Mouse (Mus musculus): ENCODE measurements around the gene Uqcc3. TPM values are rescaled to one million over a fixed set of nuclear protein-coding genes. Genes with fewer than 3 reads are reported as not detected.
A peak's percentile ranks its signal among the peaks of the same experiment; 100 is the strongest.
"Not testable (repeated sequence)": the region's sequence is repeated elsewhere in the genome, so short reads cannot be mapped to it uniquely, and the experiment has no call there.

Gene Uqcc3
- polyA plus RNA-seq, 1 experiment from 2014 or later = 58.5 TPM

DNA sequence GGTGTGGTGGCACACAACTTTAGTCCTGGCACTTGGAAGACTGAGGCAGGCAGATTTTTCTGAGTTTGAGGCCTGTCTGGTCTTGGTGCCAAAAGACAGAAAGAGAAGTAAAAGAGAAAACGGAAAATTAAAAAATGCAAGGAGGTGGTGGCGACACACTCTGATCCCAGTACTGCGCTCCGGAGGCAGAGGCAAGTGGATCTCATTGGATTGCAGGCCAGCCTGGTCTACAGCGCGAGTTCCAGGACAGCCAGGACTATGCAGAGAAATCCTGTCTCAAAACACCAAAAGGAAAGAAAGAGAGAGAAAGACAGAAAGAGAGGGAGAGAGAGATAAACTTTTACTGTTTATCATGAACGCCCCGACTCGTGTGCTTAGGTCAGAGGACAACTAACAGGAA lies 9.9 kb downstream of the Uqcc3 start:
- Histone ChIP-seq H3K9me3 (no peaks in the 10 kb centered on the region), H3K4me3 (peak overlapping the region; percentile 67), H3K27me3 (no peaks in the 10 kb centered on the region), H3K9ac (peak overlapping the region; percentile 58), H3K4me1 (peaks cover 13% of the 10 kb centered on the region), H3K27ac (peak overlapping the region; percentile 59), H3K4me2 (peak overlapping the region; percentile 71), H3K36me3 (peaks cover 28% of the 10 kb centered on the region)
- WGBS = 36% methylated on average over 9 of the region's 9 CpGs
- peak; percentile 17; the same call in 1 of the 2 replicates for ATAC-seq (ENCODE audit: borderline replicate concordance, extremely low read depth, low FRiP score, low TSS enrichment)

DNA sequence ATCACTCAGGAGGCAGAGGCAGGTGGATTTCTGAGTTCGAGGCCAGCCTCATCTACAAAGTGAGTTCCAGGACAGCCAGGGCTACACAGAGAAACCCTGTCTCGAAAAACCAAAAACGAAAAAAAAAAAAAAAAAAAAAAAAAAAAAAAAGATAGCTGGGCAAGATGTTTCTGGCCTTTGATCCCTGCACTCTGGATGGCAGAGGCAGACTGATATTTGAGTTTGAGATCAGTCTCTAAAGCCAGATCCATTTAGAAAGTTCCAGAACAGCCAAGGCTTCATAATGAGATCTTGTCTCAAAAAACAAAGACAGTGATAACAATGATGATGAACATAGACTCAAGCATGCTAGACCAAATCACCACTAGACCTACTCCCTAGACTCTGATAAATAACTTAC lies 10.3 kb downstream of the Uqcc3 start:
- peak overlapping the region; percentile 71 for H3K4me2 ChIP-seq
- WGBS = 72% methylated on average over 3 of the region's 3 CpGs
- H3K9ac ChIP-seq; ATAC-seq (ENCODE audit: borderline replicate concordance, extremely low read depth, low FRiP score, low TSS enrichment); H3K9me3 ChIP-seq; H3K27me3 ChIP-seq: not testable (repeated sequence)
- H3K4me1 ChIP-seq = peaks cover 13% of the 10 kb centered on the region
- H3K27ac ChIP-seq = 0 out of 2 replicates have a peak overlapping the region, but pooled peaks have one; percentile 59
- peaks cover 23% of the 10 kb centered on the region for H3K36me3 ChIP-seq
- peak overlapping the region; percentile 67; the same call in 1 of the 2 replicates for H3K4me3 ChIP-seq

- H3K27ac ChIP-seq = no peak overlapping the region
- H3K36me3 ChIP-seq = no peaks in the 10 kb centered on the region
- H3K4me1 ChIP-seq = no peaks in the 10 kb centered on the region
- no peak overlapping the region for H3K4me3 ChIP-seq
- H3K4me2 ChIP-seq = no peak overlapping the region
- 79% methylated on average over 6 of the region's 6 CpGs for WGBS
- H3K9me3 ChIP-seq = no peaks in the 10 kb centered on the region
- no peaks in the 10 kb centered on the region for H3K27me3 ChIP-seq
- no peak overlapping the region for H3K9ac ChIP-seq
- ATAC-seq (ENCODE audit: borderline replicate concordance, extremely low read depth, low FRiP score, low TSS enrichment) = no peak
Measured at GRCm38 (mm10) chr19:8864265-8864664, 16.5 kb downstream of the Uqcc3 start.

- Histone ChIP-seq H3K4me2 (no peak overlapping the region), H3K4me3 (no peak overlapping the region), H3K27me3 (no peaks in the 10 kb centered on the region), H3K36me3 (no peaks in the 10 kb centered on the region), H3K27ac (no peak overlapping the region), H3K9me3 (no peaks in the 10 kb centered on the region), H3K9ac (no peak overlapping the region), H3K4me1 (no peaks in the 10 kb centered on the region)
- no peak for ATAC-seq (ENCODE audit: borderline replicate concordance, extremely low read depth, low FRiP score, low TSS enrichment)
- 13% methylated on average over 1 of the region's 1 CpGs for WGBS
Measured at GRCm38 (mm10) chr19:8859018-8859417, 21.7 kb downstream of the Uqcc3 start.

GRCm38 (mm10) chr19:8857689-8858088 lies 23.0 kb downstream of the Uqcc3 start:
- H3K9ac ChIP-seq = no peak overlapping the region
- ATAC-seq (ENCODE audit: borderline replicate concordance, extremely low read depth, low FRiP score, low TSS enrichment) = no peak
- no peaks in the 10 kb centered on the region for H3K9me3 ChIP-seq
- WGBS = 34% methylated on average over 4 of the region's 4 CpGs
- no peaks in the 10 kb centered on the region for H3K36me3 ChIP-seq
- no peaks in the 10 kb centered on the region for H3K4me1 ChIP-seq
- no peak overlapping the region for H3K27ac ChIP-seq
- no peak overlapping the region for H3K4me3 ChIP-seq
- H3K4me2 ChIP-seq = no peak overlapping the region
- H3K27me3 ChIP-seq = no peaks in the 10 kb centered on the region

DNA sequence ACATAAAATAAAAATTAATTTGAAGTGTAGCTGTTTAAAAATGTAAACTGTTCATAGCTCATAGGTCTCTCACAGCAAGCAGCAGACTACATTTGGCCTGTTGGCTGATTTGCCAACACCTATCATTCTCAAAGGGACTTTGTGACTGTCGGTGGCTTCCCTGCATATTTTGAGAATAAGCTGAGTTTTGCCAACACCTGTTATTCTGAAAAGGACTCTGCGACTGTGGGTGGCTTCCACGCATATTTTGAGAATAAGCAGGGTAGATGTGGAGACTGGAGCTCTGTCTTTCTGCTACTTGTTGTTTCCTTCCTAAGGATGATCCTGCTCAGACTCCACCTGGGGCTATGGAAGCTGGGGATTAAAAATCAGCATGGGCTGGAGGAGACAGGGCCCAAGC lies 27.6 kb downstream of the Uqcc3 start:
- WGBS = 83% methylated on average over 3 of the region's 3 CpGs
- Histone ChIP-seq H3K27me3 (no peaks in the 10 kb centered on the region), H3K9ac (no peak overlapping the region), H3K9me3 (no peaks in the 10 kb centered on the region), H3K36me3 (0 out of 2 replicates have a peak, but pooled peaks cover 4% of the 10 kb centered on the region), H3K4me2 (no peak overlapping the region), H3K4me3 (no peak overlapping the region), H3K4me1 (peaks cover 12% of the 10 kb centered on the region), H3K27ac (no peak overlapping the region)
- ATAC-seq (ENCODE audit: borderline replicate concordance, extremely low read depth, low FRiP score, low TSS enrichment) = no peak

DNA sequence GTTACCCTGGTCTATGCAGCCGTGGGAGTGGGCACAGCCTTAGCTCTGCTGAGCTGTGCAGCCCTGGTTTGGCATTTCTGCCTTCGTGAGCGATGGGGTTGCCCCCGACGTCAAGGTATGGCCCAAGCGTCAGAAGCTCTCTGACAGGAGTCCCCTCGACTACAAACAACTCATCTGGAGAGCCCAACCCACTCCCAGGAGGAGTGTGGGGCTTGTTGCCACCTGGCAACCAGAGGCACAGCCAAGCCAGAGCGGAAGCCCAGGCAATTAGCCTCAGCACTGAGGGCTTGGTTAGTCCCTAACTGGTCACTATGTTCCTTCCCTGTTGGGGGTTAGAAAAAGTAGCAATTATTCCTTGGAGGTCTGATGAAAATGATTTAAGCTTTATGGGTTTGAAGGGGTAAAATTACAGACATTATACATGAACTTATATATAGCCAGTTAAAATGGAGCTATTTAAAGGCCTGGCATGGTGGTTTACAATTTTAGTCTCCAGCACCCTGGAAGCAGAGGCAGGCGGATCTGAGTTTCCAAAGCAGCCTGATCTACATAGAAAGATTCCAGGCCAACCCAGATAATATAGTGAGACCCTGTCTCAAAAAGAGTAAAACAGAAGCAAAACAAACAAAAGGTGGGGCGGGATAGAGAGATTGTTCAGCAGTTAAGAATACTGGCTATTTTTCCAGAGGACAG lies 28.3 kb downstream of the Uqcc3 start:
- no peak overlapping the region for H3K27ac ChIP-seq
- H3K27me3 ChIP-seq = no peaks in the 10 kb centered on the region
- H3K4me1 ChIP-seq = peaks cover 12% of the 10 kb centered on the region
- peaks cover 5% of the 10 kb centered on the region for H3K36me3 ChIP-seq
- ATAC-seq (ENCODE audit: borderline replicate concordance, extremely low read depth, low FRiP score, low TSS enrichment) = no peak
- no peak overlapping the region for H3K9ac ChIP-seq
- no peak overlapping the region for H3K4me3 ChIP-seq
- no peak overlapping the region for H3K4me2 ChIP-seq
- WGBS = 42% methylated on average over 10 of the region's 10 CpGs
- no peaks in the 10 kb centered on the region for H3K9me3 ChIP-seq

GRCm38 (mm10) chr19:8851639-8852038 lies 29.1 kb downstream of the Uqcc3 start:
- Histone ChIP-seq H3K4me1 (peaks cover 12% of the 10 kb centered on the region), H3K36me3 (peaks cover 12% of the 10 kb centered on the region), H3K27ac (no peak overlapping the region), H3K9ac (no peak overlapping the region), H3K4me2 (no peak overlapping the region), H3K9me3 (no peaks in the 10 kb centered on the region), H3K4me3 (no peak overlapping the region), H3K27me3 (no peaks in the 10 kb centered on the region)
- ATAC-seq (ENCODE audit: borderline replicate concordance, extremely low read depth, low FRiP score, low TSS enrichment) = no peak
- 30% methylated on average over 7 of the region's 7 CpGs for WGBS

DNA sequence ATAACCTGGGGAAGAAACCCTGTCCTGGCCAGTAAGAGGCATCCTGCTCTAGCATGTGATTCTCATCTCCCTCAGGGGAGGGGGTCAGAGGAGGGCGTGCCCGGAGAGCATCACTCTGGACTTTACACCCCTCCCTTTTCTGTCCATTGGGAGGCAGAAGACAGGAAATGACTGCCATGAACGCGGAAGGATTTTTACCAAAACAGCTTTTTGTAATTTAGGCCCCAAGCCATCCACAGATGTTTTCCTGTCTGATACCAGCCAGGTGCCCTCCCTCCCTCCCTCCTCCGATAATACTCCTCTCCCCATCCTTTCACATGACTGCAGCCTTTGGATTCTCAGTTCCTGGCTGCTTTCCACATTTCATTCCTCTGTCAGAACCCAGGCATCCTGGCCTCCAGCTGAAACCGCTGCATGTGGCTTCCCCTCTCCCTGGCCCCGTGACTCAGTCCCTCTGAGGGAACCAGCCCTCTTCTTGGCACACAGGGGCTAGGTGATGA lies 30.3 kb downstream of the Uqcc3 start, which contains the start of gene Lrrn4cl:
Gene Lrrn4cl, plus strand, starts transcription at position 367 of the 500 bp plus-strand sequence.
- H3K27ac ChIP-seq = no peak within 1 kb of the TSS; the same call in 1 of the 2 replicates
- H3K4me3 ChIP-seq = no peak within 1 kb of the TSS
- no peaks in the 10 kb centered on the region for H3K9me3 ChIP-seq
- H3K4me1 ChIP-seq = peaks cover 12% of the 10 kb centered on the region
- peak; percentile 81 for ATAC-seq (ENCODE audit: borderline replicate concordance, extremely low read depth, low FRiP score, low TSS enrichment)
- peaks cover 22% of the 10 kb centered on the region for H3K36me3 ChIP-seq
- WGBS = 25% methylated on average over 7 of the region's 7 CpGs
- H3K9ac ChIP-seq = no peak within 1 kb of the TSS
- H3K4me2 ChIP-seq = peak within 1 kb of the TSS; percentile 28
- no peaks in the 10 kb centered on the region for H3K27me3 ChIP-seq

- H3K4me2 ChIP-seq = no peak overlapping the region
- H3K36me3 ChIP-seq = peaks cover 22% of the 10 kb centered on the region
- H3K27me3 ChIP-seq = no peaks in the 10 kb centered on the region
- H3K4me3 ChIP-seq = no peak overlapping the region
- H3K9me3 ChIP-seq = no peaks in the 10 kb centered on the region
- no peak overlapping the region for H3K9ac ChIP-seq
- 68% methylated on average over 5 of the region's 5 CpGs for WGBS
- no peak overlapping the region for H3K27ac ChIP-seq
- peaks cover 12% of the 10 kb centered on the region for H3K4me1 ChIP-seq
- ATAC-seq (ENCODE audit: borderline replicate concordance, extremely low read depth, low FRiP score, low TSS enrichment) = no peak
Measured at GRCm38 (mm10) chr19:8848356-8848755, 32.4 kb downstream of the Uqcc3 start.

DNA sequence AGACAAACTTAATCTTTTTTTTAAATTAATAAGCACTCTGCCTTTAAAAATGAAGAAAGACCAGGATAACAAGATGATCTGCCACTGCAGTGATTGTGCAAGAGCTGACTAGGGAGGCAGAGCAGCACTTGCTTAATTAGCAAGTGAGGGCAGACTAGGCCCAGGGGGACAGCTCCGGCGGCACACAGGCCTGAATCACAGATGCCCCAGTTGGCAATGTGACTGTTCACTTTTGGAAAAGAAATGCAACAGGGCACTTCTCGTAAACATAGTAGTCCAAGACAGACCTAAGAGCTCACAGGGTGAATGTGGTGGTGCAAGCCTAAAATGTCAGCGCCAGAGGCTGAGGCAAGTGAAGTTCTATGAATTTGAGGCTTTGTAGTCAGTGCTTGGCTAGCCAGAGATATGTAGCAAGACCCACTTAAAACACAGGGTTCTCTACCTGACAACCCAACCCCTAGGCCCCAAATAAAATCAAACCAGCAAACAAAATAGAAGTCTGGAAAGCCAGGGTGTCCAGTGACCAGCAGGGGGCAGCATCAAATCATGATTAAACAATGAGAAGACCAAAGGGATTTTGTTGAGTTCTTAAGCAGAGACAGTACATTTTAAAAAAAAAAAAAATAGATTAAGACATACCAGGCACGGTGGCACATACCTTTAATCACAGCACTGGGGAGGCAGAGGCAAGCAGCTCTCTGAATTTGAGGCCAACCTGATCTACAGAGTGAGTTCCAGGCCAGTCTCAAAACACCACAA lies 36.2 kb downstream of the Uqcc3 start:
- ATAC-seq (ENCODE audit: borderline replicate concordance, extremely low read depth, low FRiP score, low TSS enrichment) = no peak
- WGBS = 60% methylated on average over 5 of the region's 5 CpGs

GRCm38 (mm10) chr19:8842961-8843360 lies 37.8 kb downstream of the Uqcc3 start:
- Histone ChIP-seq H3K4me2 (no peak overlapping the region), H3K27me3 (no peaks in the 10 kb centered on the region), H3K36me3 (peaks cover 24% of the 10 kb centered on the region), H3K4me3 (no peak overlapping the region), H3K9ac (no peak overlapping the region), H3K27ac (no peak overlapping the region), H3K4me1 (peaks cover 23% of the 10 kb centered on the region), H3K9me3 (no peaks in the 10 kb centered on the region)
- 83% methylated on average over 6 of the region's 6 CpGs for WGBS
- no peak for ATAC-seq (ENCODE audit: borderline replicate concordance, extremely low read depth, low FRiP score, low TSS enrichment)

More for the DNA sequence above, 36.2 kb downstream of the Uqcc3 start:
- Histone ChIP-seq H3K9me3 (no peaks in the 10 kb centered on the region), H3K4me1 (peaks cover 10% of the 10 kb centered on the region), H3K27ac (no peak overlapping the region), H3K36me3 (peaks cover 28% of the 10 kb centered on the region), H3K27me3 (no peaks in the 10 kb centered on the region), H3K4me3 (no peak overlapping the region), H3K4me2 (no peak overlapping the region), H3K9ac (no peak overlapping the region)
